Mouse (Mus musculus): ENCODE measurements around the gene Mybph. TPM values are rescaled to one million over a fixed set of nuclear protein-coding genes. Genes with fewer than 3 reads are reported as not detected.

Mybph gene
- total and polyA plus RNA-seq, 3 experiments: not detected

DNA sequence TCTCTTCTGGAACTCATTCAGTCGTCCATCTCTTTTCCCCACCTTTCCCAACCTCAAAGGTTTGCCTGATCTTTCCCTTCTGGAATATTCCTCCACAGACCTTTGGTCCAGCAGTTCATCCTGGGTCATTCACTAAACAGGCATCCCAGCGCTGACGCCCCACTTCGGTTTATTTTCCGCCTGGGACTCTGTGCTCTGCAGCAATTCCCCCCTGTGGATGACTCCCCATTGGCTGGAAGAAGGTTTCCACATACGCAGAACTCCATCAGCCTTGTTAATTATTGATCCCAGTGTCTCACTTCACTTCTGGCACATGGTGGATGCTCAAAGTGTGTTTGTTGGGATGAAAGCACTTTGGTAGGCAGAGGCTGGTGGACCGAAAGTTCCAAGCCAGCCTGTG lies 29.8 kb upstream of the Mybph start:
- Histone ChIP-seq H3K27me3 (ENCODE audit: control insufficient read depth in 1 of 2, insufficient read depth in 2 of 2, low read length in 2 of 2) (peaks cover 2 to 5% of the 10 kb centered on the region in 2 experiments; a peak in 3 of 4 replicates), H3K9ac (ENCODE audit: control insufficient read depth, low read depth, low read length, poor library complexity, severe bottlenecking) (no peak overlapping the region), H3K4me3 (ENCODE audit: control insufficient read depth in 1 of 2, insufficient read depth in 1 of 2, low read depth in 2 of 2, low read length in 2 of 2) (no peak overlapping the region), H3K9me3 (replicated peaks; ENCODE audit: insufficient read depth, low read length) (no peaks in the 10 kb centered on the region), H3K27ac (ENCODE audit: control insufficient read depth, low read depth, low read length) (no peak overlapping the region), H3K4me1 (ENCODE audit: control insufficient read depth in 1 of 2, insufficient read depth in 2 of 2, low read length in 2 of 2) (0 out of 4 replicates have a peak, but pooled peaks cover 0 to 5% of the 10 kb centered on the region in 2 experiments), H3K79me2 (ENCODE audit: control insufficient read depth, insufficient read depth, low read length, poor library complexity) (no peaks in the 10 kb centered on the region), H3K36me3 (ENCODE audit: control insufficient read depth in 1 of 2, insufficient read depth in 2 of 2, low read length in 2 of 2) (no peaks in the 10 kb centered on the region)
- no peak for TF ChIP-seq ZC3H11A (IDR thresholded peaks at IDR 0.05; ENCODE audit: low read depth, low read length)
- TF ChIP-seq USF2 (IDR thresholded peaks at IDR 0.05; ENCODE audit: borderline replicate concordance in 1 of 2, insufficient read depth in 1 of 2, low read depth in 1 of 2, low read length in 2 of 2): no peak
- TF ChIP-seq EP300 (IDR thresholded peaks at IDR 0.05; ENCODE audit: low read depth in 1 of 2, low read length in 2 of 2): no peak
- TF ChIP-seq TAL1 (IDR thresholded peaks at IDR 0.05; ENCODE audit: low read length): no peak
- no peak for TF ChIP-seq NELFE (IDR thresholded peaks at IDR 0.05; ENCODE audit: low read depth, low read length)
- no peak for TF ChIP-seq CHD2 (IDR thresholded peaks at IDR 0.05; ENCODE audit: low read length)
- no peak for TF ChIP-seq HCFC1 (IDR thresholded peaks at IDR 0.05; ENCODE audit: low read depth, low read length)
- no peak for TF ChIP-seq KAT2A (conservative IDR thresholded peaks at IDR 0.05; ENCODE audit: low read depth, low read length)
- no peak for TF ChIP-seq JUND (IDR thresholded peaks at IDR 0.05; ENCODE audit: low read depth, low read length)
- TF ChIP-seq GATA1 (IDR thresholded peaks at IDR 0.05; ENCODE audit: low read depth, low read length): no peak
- no peak for TF ChIP-seq MYB (IDR thresholded peaks at IDR 0.05; ENCODE audit: low read depth, low read length)
- TF ChIP-seq NRF1 (IDR thresholded peaks at IDR 0.05; ENCODE audit: insufficient read depth, low read depth, low read length, poor library complexity, severe bottlenecking): no peak
- TF ChIP-seq E2F4 (IDR thresholded peaks at IDR 0.05; ENCODE audit: borderline replicate concordance, low read depth, low read length): no peak
- TF ChIP-seq ZMIZ1 (IDR thresholded peaks at IDR 0.05; ENCODE audit: low read depth, low read length): no peak
- TF ChIP-seq RAD21 (IDR thresholded peaks at IDR 0.05; ENCODE audit: low read depth, low read length): no peak
- TF ChIP-seq ZKSCAN1 (IDR thresholded peaks at IDR 0.05; ENCODE audit: low read depth, low read length): no peak
- no peak for TF ChIP-seq SMC3 (IDR thresholded peaks at IDR 0.05; ENCODE audit: low read depth, low read length)
- no peak for TF ChIP-seq ETS1 (IDR thresholded peaks at IDR 0.05; ENCODE audit: low read depth, low read length)
- DNase-seq (ENCODE audit: low read depth, low spot score): no peak

- Histone ChIP-seq H3K36me3 (ENCODE audit: control insufficient read depth in 1 of 2, insufficient read depth in 2 of 2, low read length in 2 of 2) (no peaks in the 10 kb centered on the region), H3K9me3 (replicated peaks; ENCODE audit: insufficient read depth, low read length) (no peaks in the 10 kb centered on the region), H3K27ac (ENCODE audit: control insufficient read depth, low read depth, low read length) (no peak overlapping the region), H3K4me1 (ENCODE audit: control insufficient read depth in 1 of 2, insufficient read depth in 2 of 2, low read length in 2 of 2) (0 out of 4 replicates have a peak, but pooled peaks cover 0 to 5% of the 10 kb centered on the region in 2 experiments), H3K4me3 (ENCODE audit: control insufficient read depth in 1 of 2, insufficient read depth in 1 of 2, low read depth in 2 of 2, low read length in 2 of 2) (no peak overlapping the region), H3K9ac (ENCODE audit: control insufficient read depth, low read depth, low read length, poor library complexity, severe bottlenecking) (no peak overlapping the region), H3K27me3 (ENCODE audit: control insufficient read depth in 1 of 2, insufficient read depth in 2 of 2, low read length in 2 of 2) (peaks cover 4 to 5% of the 10 kb centered on the region in 2 experiments), H3K79me2 (ENCODE audit: control insufficient read depth, insufficient read depth, low read length, poor library complexity) (no peaks in the 10 kb centered on the region)
- DNase-seq (ENCODE audit: low read depth, low spot score): no peak
- TF ChIP-seq MEF2A (IDR thresholded peaks at IDR 0.05; ENCODE audit: extremely low read depth, insufficient replicate concordance, low read depth, low read length, poor library complexity, severe bottlenecking): no peak
- TF ChIP-seq NRF1 (IDR thresholded peaks at IDR 0.05; ENCODE audit: insufficient read depth, low read depth, low read length, poor library complexity, severe bottlenecking): no peak
- TF ChIP-seq POLR2AphosphoS2 (IDR thresholded peaks at IDR 0.05; ENCODE audit: low read length): no peak
- no peak for TF ChIP-seq ZC3H11A (IDR thresholded peaks at IDR 0.05; ENCODE audit: low read depth, low read length)
- TF ChIP-seq EP300 (IDR thresholded peaks at IDR 0.05; ENCODE audit: low read depth in 1 of 2, low read length in 2 of 2): no peak
- TF ChIP-seq JUND (IDR thresholded peaks at IDR 0.05; ENCODE audit: low read depth, low read length): no peak
- TF ChIP-seq MAZ (IDR thresholded peaks at IDR 0.05; ENCODE audit: low read depth, low read length): no peak
These were observed 28.8 kb upstream of the Mybph start for GRCm38 (mm10) chr1:134164454-134164853.
